In genomic region chr5:43853096-43853867, GRCm38 (mm10) we compare ENCODE assay signal across 13 mouse cellular contexts. TPM values are rescaled to one million over a fixed set of nuclear protein-coding genes. Genes with fewer than 3 reads are reported as not detected.
DNase-seq lines count a peak whose midpoint lies in the region; ATAC-seq and TF ChIP-seq lines count a peak whose summit lies in the region.
"Had no signal": no experiment of that assay in that cellular context is flagged by ENCODE, and none has a peak within 500 bp of the region (broad histone marks: within the 10 kb centered on the region; RNA-seq: fewer than 3 reads in every experiment).

No protein-coding gene starts in this region.

- no peak overlapping the region for H3K4me2 ChIP-seq in lung, embryonic 14.5 days

- H3K4me3 ChIP-seq in lung, embryonic 14.5 days (ENCODE audit: low read depth, low read length): no peak overlapping the region
- H3K4me3 ChIP-seq in macrophage (ENCODE audit: inconsistent target): no peak overlapping the region

- H3K79me2 ChIP-seq in macrophage (ENCODE audit: inconsistent target): no peaks in the 10 kb centered on the region

- 72% methylated on average over 11 of the region's 11 CpGs for WGBS in lung, embryonic 14.5 days
- WGBS in macrophage (ENCODE audit: missing documents): 59% methylated on average over 11 of the region's 11 CpGs

- H3K36me3 ChIP-seq in lung, embryonic 14.5 days (ENCODE audit: insufficient read depth): no peaks in the 10 kb centered on the region
- no peaks in the 10 kb centered on the region for H3K36me3 ChIP-seq in macrophage (ENCODE audit: inconsistent target)

- H3K27me3 ChIP-seq in lung, embryonic 14.5 days (ENCODE audit: insufficient read depth, low read length): no peaks in the 10 kb centered on the region

- peaks cover 4% of the 10 kb centered on the region; the same call in 1 of the 2 replicates for H3K9me3 ChIP-seq in lung, embryonic 14.5 days (ENCODE audit: low read depth, low read length)

- H3K9ac ChIP-seq in lung, embryonic 14.5 days: no peak overlapping the region

- peak overlapping the region; percentile 30 for H3K27ac ChIP-seq in lung, embryonic 14.5 days (ENCODE audit: low read depth)
- peak overlapping the region; percentile 41 for H3K27ac ChIP-seq in macrophage

- peak; percentile 31; the same call in 1 of the 2 replicates for ATAC-seq in lung, embryonic 14.5 days (ENCODE audit: insufficient read depth)
- ATAC-seq: midbrain, embryonic 16.5 days had no signal

- no peak for TF ChIP-seq CTCF in lung, embryonic 14.5 days (IDR thresholded peaks at IDR 0.05; ENCODE audit: low read depth)

- DNase-seq in embryo, embryonic 11 days: peak; percentile 25
- no peak for DNase-seq in embryo, embryonic 9.5 days (ENCODE audit: extremely low spot score)
- DNase-seq in lung, embryonic 14.5 days: peak; percentile 50
- DNase-seq in lung, adult 18-20 months: no peak
- peak; percentile 23 for DNase-seq in T-cell, adult 2 months (ENCODE audit: low spot score)
- DNase-seq in frontal cortex, postnatal 25 days (ENCODE audit: low spot score in 2 of 2): no peak
- DNase-seq in adrenal gland, postnatal 10 days: no peak
- DNase-seq: thymus, postnatal 4 days had no signal

- H3K4me1 ChIP-seq in lung, embryonic 14.5 days (ENCODE audit: insufficient read depth): no peaks in the 10 kb centered on the region

RNA-seq across cellular contexts. Expression of gene Cd38, which starts 15.1 kb away (rescaled TPM):
- 23.0 and 26.9 TPM in 2 replicates for polyA plus RNA-seq in lung, embryonic 14.5 days (2014; fragmentation: Nextera tagmentation; extraction: Ambion mirVana)
- total RNA-seq in macrophage (2018; cell fraction: chromatin; rRNA removed): 10 to 100 TPM in 12 of 26 experiments, 1 to 10 TPM in 9, under 1 TPM in 4, not detected in 1; 0.74 to 91.6 (median 8.9) TPM
- 10 to 100 TPM in 13 of 26 experiments, 1 to 10 TPM in 6, under 1 TPM in 7; 0.59 to 35.1 (median 8.8) TPM for total RNA-seq in macrophage (2018; cell fraction: cytosol; rRNA removed)
- 100 to 1,000 TPM in 4 of 26 experiments, 10 to 100 TPM in 10, 1 to 10 TPM in 11, under 1 TPM in 1; 0.84 to 137 (median 18.4) TPM for total RNA-seq in macrophage (2018; cell fraction: nucleus; rRNA removed)
- polyA plus RNA-seq in macrophage (2018): 1.1 to 2.6 TPM (median 1.2 TPM) in 3 replicates
- total RNA-seq in adrenal gland, postnatal 10 days (2021): 10 to 100 TPM; 17.4 to 19.9 TPM

RNA-seq across cellular contexts. Expression of gene Fbxl5, which starts 31.8 kb away (rescaled TPM):
- 73.2 and 76.7 TPM in 2 replicates for polyA plus RNA-seq in lung, embryonic 14.5 days (2014; fragmentation: Nextera tagmentation; extraction: Ambion mirVana)
- total RNA-seq in macrophage (2018; cell fraction: chromatin; rRNA removed): 100 to 1,000 TPM in 17 of 26 experiments, 10 to 100 TPM in 9; 35.9 to 184 (median 121) TPM
- total RNA-seq in macrophage (2018; cell fraction: cytosol; rRNA removed): 10 to 100 TPM; 15.8 to 26.1 (median 21.5) TPM
- 100 to 1,000 TPM in 5 of 26 experiments, 10 to 100 TPM in 21; 27.5 to 166 (median 71.7) TPM for total RNA-seq in macrophage (2018; cell fraction: nucleus; rRNA removed)
- 19.0 to 23.0 TPM (median 22.2 TPM) in 3 replicates for polyA plus RNA-seq in macrophage (2018)
- total RNA-seq in adrenal gland, postnatal 10 days (2021): 10 to 100 TPM; 46.3 to 48.6 TPM

RNA-seq across cellular contexts. Expression of gene Bst1, which starts 34.6 kb away (rescaled TPM):
- polyA plus RNA-seq in lung, embryonic 14.5 days (2014; fragmentation: Nextera tagmentation; extraction: Ambion mirVana): 0.82 and 1.2 TPM in 2 replicates
- total RNA-seq in macrophage (2018; cell fraction: chromatin; rRNA removed): 1 to 10 TPM in 12 of 26 experiments, under 1 TPM in 4, not detected in 10; 0.48 to 4.8 (median 1.8) TPM
- total RNA-seq in macrophage (2018; cell fraction: cytosol; rRNA removed): 10 to 100 TPM in 3 of 26 experiments, 1 to 10 TPM in 22, under 1 TPM in 1; 0.75 to 14.0 (median 3.3) TPM
- 10 to 100 TPM in 3 of 26 experiments, 1 to 10 TPM in 18, under 1 TPM in 5; 0.52 to 13.9 (median 3.3) TPM for total RNA-seq in macrophage (2018; cell fraction: nucleus; rRNA removed)
- polyA plus RNA-seq in macrophage (2018): 0.93 to 2.5 TPM (median 1.3 TPM) in 3 replicates
- 1 to 10 TPM in 1 of 2 experiments, under 1 TPM in 1; 1.00 to 1.6 TPM for total RNA-seq in adrenal gland, postnatal 10 days (2021)
- polyA plus RNA-seq: C2C12; forebrain, embryonic 11.5 days; hindbrain, embryonic 11.5 days had no signal

RNA-seq across cellular contexts. Expression of gene Gm7879, which starts 59.7 kb away (rescaled TPM):
- 0.61 and 0.66 TPM in 2 replicates for polyA plus RNA-seq in lung, embryonic 14.5 days (2014; fragmentation: Nextera tagmentation; extraction: Ambion mirVana)
- 1 to 10 TPM in 10 of 26 experiments, not detected in 16; 1.5 to 4.8 (median 3.4) TPM for total RNA-seq in macrophage (2018; cell fraction: chromatin; rRNA removed)
- under 1 TPM in 2 of 26 experiments, not detected in 24; 0.29 to 0.36 TPM for total RNA-seq in macrophage (2018; cell fraction: cytosol; rRNA removed)
- total RNA-seq in macrophage (2018; cell fraction: nucleus; rRNA removed): 1 to 10 TPM in 6 of 26 experiments, under 1 TPM in 1, not detected in 19; 0.69 to 2.7 (median 1.5) TPM
- not detected in 3 replicates for polyA plus RNA-seq in macrophage (2018)
- 10 to 100 TPM; 12.7 to 13.6 TPM for total RNA-seq in adrenal gland, postnatal 10 days (2021)
- polyA plus RNA-seq: forebrain, embryonic 11.5 days had no signal

Comparison
In these comparisons a context has a peak if more than half of its experiments do, and no peak if none do; other contexts are left out.
1. DNase-seq: peak in embryo, embryonic 11 days (single experiment), lung, embryonic 14.5 days (single experiment) and T-cell, adult 2 months (single experiment); none in embryo, embryonic 9.5 days (single experiment), lung, adult 18-20 months (0 of 2), frontal cortex, postnatal 25 days (0 of 2) and adrenal gland, postnatal 10 days (single experiment).